Mouse (Mus musculus) neural tube, embryonic 14.5 days (tissue): ENCODE measurements around the gene Palb2. TPM values are rescaled to one million over a fixed set of nuclear protein-coding genes. Genes with fewer than 3 reads are reported as not detected.
A peak's percentile ranks its signal among the peaks of the same experiment; 100 is the strongest.

Experiments
- ATAC-seq: fragments of 200-750 bp; cut with Nextera tagmentation; 2 replicates; pipeline ENCODE4 v1.8.0; 2017; ENCODE audit warnings: low read depth, mild to moderate bottlenecking, moderate TSS enrichment, moderate library complexity
- H3K27ac ChIP-seq: fragments of 300-500 bp; sonication (generic); 2 replicates; pipeline ENCODE4 v1.5.1; 2014; ENCODE audit warnings: low read depth, mild to moderate bottlenecking, control low read depth, low read length, moderate library complexity, mixed read lengths
- H3K27me3 ChIP-seq: fragments of 300-500 bp; sonication (generic); 2 replicates; pipeline ENCODE4 v1.6.1; 2014; ENCODE audit warnings: low read length; ENCODE audit not compliant: control insufficient read depth, insufficient read depth
- H3K36me3 ChIP-seq: fragments of 300-500 bp; sonication (generic); 2 replicates; pipeline ENCODE4 v1.6.1; 2014; ENCODE audit warnings: low read length, mixed read lengths; ENCODE audit not compliant: control insufficient read depth, insufficient read depth
- H3K4me1 ChIP-seq: fragments of 300-500 bp; sonication (generic); 2 replicates; pipeline ENCODE4 v1.6.1; 2014; ENCODE audit warnings: low read length; ENCODE audit not compliant: control insufficient read depth, insufficient read depth
- H3K4me2 ChIP-seq: fragments of 300-500 bp; sonication (generic); 2 replicates; pipeline ENCODE4 v1.6.1; 2014; ENCODE audit warnings: mild to moderate bottlenecking, low read depth, low read length, control low read depth
- H3K4me3 ChIP-seq: fragments of 300-500 bp; sonication (generic); 2 replicates; pipeline ENCODE4 v1.5.1; 2014; ENCODE audit warnings: low read depth, low read length, control low read depth, mixed read lengths
- H3K9ac ChIP-seq: fragments of 300-500 bp; sonication (generic); replicated peaks from 2 replicates; pipeline ENCODE4 v1.6.1; 2014; ENCODE audit warnings: low read depth, mild to moderate bottlenecking, control low read depth, low read length, mixed read lengths
- H3K9me3 ChIP-seq: fragments of 300-500 bp; sonication (generic); 2 replicates; pipeline ENCODE4 v1.6.1; 2016; ENCODE audit warnings: low read length; ENCODE audit not compliant: control insufficient read depth
- WGBS: fragments of 180-500 bp; shearing (Covaris S2); extraction: QIAGEN DNeasy Blood & Tissue Kit; methylation state at CpG from one replicate; pipeline ENCODE4 v1.1.7; 2014; 5-methylcytosine and 5-hydroxymethylcytosine counted together
- polyA plus RNA-seq: library from polyadenylated mRNA; unstranded; fragments of >200 nt; fragmentation: Nextera tagmentation; extraction: Ambion mirVana; gene quantifications from 2 replicates; pipeline ENCODE4 v1.2.1, GENCODE M21; 2014

Gene Palb2
- polyA plus RNA-seq = 5.3 and 6.2 TPM in 2 replicates

DNA sequence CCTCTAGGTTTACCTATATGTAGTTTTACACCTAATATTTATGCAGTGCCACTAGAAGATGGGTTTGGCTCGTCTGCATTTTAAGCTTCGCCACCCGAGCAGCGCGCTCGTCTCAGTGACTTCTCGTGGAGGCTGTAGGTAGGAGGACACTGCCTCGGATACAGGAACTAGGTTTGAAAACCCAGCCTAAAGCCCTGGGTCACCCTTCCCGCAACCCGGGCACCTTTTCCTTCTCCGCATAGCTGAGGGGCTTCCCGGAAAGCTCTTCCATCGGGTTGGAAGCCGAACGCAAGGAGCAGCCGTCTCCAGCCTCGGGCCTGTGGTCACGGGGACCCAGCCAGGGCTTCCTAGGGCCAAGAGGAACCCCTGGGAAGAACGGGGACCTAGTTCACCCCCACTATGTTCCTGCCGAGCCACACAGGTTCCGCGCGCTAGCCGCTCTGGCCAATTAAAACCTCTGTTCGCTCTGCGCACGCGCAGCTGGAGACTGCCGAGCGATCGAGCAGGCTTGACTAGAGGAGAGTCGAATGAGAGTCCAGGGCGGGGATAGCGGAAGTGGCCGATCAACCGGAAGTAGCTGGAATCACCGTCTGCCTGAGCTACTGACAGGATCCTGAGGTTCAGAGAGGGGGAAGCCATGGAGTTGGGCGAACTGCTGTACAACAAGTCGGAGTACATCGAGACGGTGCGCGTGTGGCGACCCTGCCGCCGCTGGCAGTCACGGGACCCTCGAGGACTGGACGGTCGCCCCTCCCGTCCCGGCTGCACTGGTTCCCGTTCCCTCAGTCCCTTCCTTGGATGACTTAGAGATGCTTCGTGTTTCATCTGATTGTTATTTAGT is at the start of gene Palb2, which contains the start of gene Dctn5:
TSS of gene Palb2 (minus strand) at position 489 of the 841 bp plus-strand sequence.
TSS of gene Dctn5 (plus strand) at position 545 of the 841 bp plus-strand sequence.
- H3K27ac ChIP-seq = peak within 1 kb of the TSS; percentile 70
- peak; percentile 99 for ATAC-seq
- peak within 1 kb of the TSS; percentile 85 for H3K4me3 ChIP-seq
- peak within 1 kb of the TSS; percentile 92 for H3K4me2 ChIP-seq
- under 1% methylated on average over 54 of the region's 54 CpGs for WGBS
- H3K4me1 ChIP-seq = peaks cover 11% of the 10 kb centered on the region
- peak within 1 kb of the TSS; percentile 73 for H3K9ac ChIP-seq
- peaks cover 10% of the 10 kb centered on the region for H3K36me3 ChIP-seq
- no peaks in the 10 kb centered on the region for H3K9me3 ChIP-seq
- no peaks in the 10 kb centered on the region for H3K27me3 ChIP-seq

GRCm38 (mm10) chr7:122180720-122181119 is 47.9 kb upstream of the Palb2 start:
- 95% methylated on average over 7 of the region's 7 CpGs for WGBS
- Histone ChIP-seq H3K4me2 (no peak overlapping the region), H3K27me3 (no peaks in the 10 kb centered on the region)

DNA sequence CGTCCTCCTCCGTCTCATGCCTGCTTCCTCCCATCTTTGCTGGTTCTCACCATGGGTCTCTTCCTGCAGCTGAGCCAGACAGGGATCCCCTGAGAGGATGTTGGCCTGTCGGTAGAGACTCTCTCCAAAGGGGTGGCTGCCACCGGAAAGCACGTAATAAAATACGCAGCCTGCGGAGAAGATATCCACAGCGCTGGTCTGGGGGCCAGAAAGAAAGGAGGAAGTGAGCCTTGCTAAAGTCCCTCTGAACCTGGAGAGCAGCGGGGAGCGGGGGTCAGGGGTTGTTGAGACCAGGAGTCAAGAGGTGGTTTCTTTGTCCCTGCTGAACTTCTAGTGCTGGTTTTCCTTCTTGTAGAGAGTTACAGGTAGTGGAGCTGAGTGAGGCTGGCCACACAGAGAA is 38.8 kb upstream of the Palb2 start:
- no peak for ATAC-seq
- WGBS = 72% methylated on average over 10 of the region's 10 CpGs
- no peak overlapping the region for H3K9ac ChIP-seq
- no peaks in the 10 kb centered on the region for H3K9me3 ChIP-seq
- H3K36me3 ChIP-seq = no peaks in the 10 kb centered on the region
- H3K4me2 ChIP-seq = no peak overlapping the region
- no peaks in the 10 kb centered on the region for H3K4me1 ChIP-seq
- no peak overlapping the region for H3K27ac ChIP-seq
- H3K27me3 ChIP-seq = no peaks in the 10 kb centered on the region
- no peak overlapping the region for H3K4me3 ChIP-seq

More at GRCm38 (mm10) chr7:122180720-122181119, 47.9 kb upstream of the Palb2 start:
- Histone ChIP-seq H3K27ac (no peak overlapping the region), H3K9ac (no peak overlapping the region), H3K4me1 (no peaks in the 10 kb centered on the region), H3K36me3 (no peaks in the 10 kb centered on the region), H3K9me3 (no peaks in the 10 kb centered on the region), H3K4me3 (no peak overlapping the region)
- no peak for ATAC-seq

DNA sequence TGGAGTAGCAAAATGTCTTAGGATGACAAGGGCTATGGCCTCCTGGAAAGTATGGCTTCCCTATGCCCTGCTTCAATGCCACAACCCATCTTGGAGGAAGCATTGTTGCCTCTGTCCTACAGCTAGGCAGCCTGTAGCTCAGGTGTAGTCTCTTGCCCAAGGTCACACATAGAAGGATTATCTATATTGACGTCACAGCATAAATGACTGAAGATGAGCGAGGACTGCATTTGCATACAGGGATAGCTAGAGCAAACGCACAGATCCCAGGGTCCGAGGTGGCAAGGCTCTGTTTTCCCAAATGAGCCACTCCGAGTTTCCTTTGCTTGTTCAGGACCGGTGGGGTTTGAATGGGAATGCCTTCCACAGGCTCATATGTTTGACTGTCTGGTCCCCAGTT is 37.9 kb upstream of the Palb2 start:
- H3K4me3 ChIP-seq = no peak overlapping the region
- H3K4me2 ChIP-seq = no peak overlapping the region
- no peaks in the 10 kb centered on the region for H3K4me1 ChIP-seq
- ATAC-seq = no peak
- WGBS = 87% methylated on average over 6 of the region's 6 CpGs
- no peaks in the 10 kb centered on the region; the same call in 1 of the 2 replicates for H3K36me3 ChIP-seq
- H3K9ac ChIP-seq = no peak overlapping the region
- H3K27me3 ChIP-seq = no peaks in the 10 kb centered on the region
- H3K27ac ChIP-seq = no peak overlapping the region
- no peaks in the 10 kb centered on the region for H3K9me3 ChIP-seq

DNA sequence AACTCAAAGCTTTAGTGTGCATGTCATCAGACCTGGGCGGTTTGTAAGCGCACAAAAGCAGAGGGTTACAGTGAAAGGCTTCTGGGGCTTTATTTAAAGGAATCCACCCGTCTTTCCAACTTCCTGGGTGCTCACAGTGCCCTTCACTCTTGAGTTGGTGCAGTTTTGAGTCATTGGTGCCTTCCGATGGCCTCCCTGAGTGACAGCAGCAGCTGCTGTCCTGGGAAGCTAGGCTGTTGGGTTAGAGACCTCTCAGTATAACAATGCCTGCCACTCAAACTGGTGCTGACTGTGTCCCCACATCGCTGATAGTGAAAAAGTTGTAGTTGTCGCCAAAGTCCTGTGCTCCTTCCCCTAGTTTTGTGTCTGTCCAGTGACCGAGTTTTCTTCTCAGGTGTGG is 34.4 kb upstream of the Palb2 start:
- H3K4me2 ChIP-seq = no peak overlapping the region
- H3K9me3 ChIP-seq = no peaks in the 10 kb centered on the region
- H3K4me1 ChIP-seq = no peaks in the 10 kb centered on the region
- no peaks in the 10 kb centered on the region; the same call in 1 of the 2 replicates for H3K36me3 ChIP-seq
- 93% methylated on average over 7 of the region's 7 CpGs for WGBS
- H3K4me3 ChIP-seq = no peak overlapping the region
- ATAC-seq = no peak
- no peak overlapping the region for H3K27ac ChIP-seq
- no peak overlapping the region for H3K9ac ChIP-seq
- H3K27me3 ChIP-seq = no peaks in the 10 kb centered on the region

DNA sequence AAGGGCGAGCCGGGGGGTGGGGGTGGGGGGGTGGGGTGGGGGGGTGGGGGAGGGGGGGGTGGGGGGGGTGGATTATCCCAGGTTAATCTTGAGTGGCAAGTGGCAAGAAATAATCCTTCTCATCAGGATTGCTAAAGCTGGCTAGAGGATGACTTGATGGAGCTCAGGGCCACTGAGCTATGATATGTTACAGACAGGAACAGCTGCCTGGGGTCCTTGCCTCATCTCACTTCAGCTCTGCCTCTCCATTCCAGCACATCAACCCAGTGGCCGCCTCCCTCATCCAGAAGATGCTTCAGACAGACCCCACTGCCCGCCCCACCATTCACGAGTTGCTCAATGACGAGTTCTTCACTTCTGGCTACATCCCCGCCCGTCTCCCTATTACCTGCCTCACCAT is 31.0 kb upstream of the Palb2 start:
- Histone ChIP-seq H3K4me3 (no peak overlapping the region), H3K4me2 (no peak overlapping the region), H3K9me3 (no peaks in the 10 kb centered on the region), H3K4me1 (0 out of 2 replicates have a peak, but pooled peaks cover 4% of the 10 kb centered on the region), H3K9ac (no peak overlapping the region), H3K27me3 (no peaks in the 10 kb centered on the region), H3K27ac (no peak overlapping the region), H3K36me3 (no peaks in the 10 kb centered on the region; the same call in 1 of the 2 replicates)
- ATAC-seq = no peak
- WGBS = 93% methylated on average over 8 of the region's 8 CpGs

DNA sequence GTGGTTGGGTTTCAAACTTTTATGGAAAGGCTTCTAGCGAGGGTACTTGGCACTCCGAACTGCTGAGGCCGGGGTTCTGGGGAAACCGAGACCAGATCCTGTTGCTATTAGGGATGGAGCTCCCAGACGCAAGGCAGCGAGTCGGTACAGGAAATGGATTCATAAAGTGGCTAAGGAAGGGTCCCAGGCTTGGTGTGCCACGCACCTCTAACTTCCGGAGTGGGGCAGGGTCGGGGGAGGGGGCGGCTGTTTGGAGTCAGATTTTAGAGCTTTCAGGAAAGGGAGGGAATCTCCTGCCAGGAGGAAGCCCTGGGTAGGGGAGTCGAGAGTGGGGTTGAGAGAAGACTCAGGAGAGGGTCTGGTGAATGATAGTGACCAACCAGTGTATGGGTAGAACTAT is 27.3 kb upstream of the Palb2 start:
- no peak for ATAC-seq
- peaks cover 4% of the 10 kb centered on the region for H3K4me1 ChIP-seq
- H3K9me3 ChIP-seq = no peaks in the 10 kb centered on the region
- peak overlapping the region; percentile 61 for H3K4me3 ChIP-seq
- H3K9ac ChIP-seq = 0 out of 2 replicates have a peak overlapping the region, but pooled peaks have one; percentile 42
- H3K27me3 ChIP-seq = no peaks in the 10 kb centered on the region
- 1% methylated on average over 12 of the region's 12 CpGs for WGBS
- no peak overlapping the region for H3K27ac ChIP-seq
- no peaks in the 10 kb centered on the region for H3K36me3 ChIP-seq
- H3K4me2 ChIP-seq = peak overlapping the region; percentile 78; the same call in 1 of the 2 replicates

GRCm38 (mm10) chr7:122158915-122159902 is 26.4 kb upstream of the Palb2 start, which contains the start of gene Plk1:
TSS of gene Plk1 (plus strand) at chr7:122159439.
- Histone ChIP-seq H3K4me3 (peak within 1 kb of the TSS; percentile 61), H3K4me2 (peak within 1 kb of the TSS; percentile 78), H3K4me1 (peaks cover 4% of the 10 kb centered on the region), H3K9ac (peak within 1 kb of the TSS; percentile 63), H3K36me3 (no peaks in the 10 kb centered on the region), H3K9me3 (no peaks in the 10 kb centered on the region), H3K27me3 (no peaks in the 10 kb centered on the region), H3K27ac (peak within 1 kb of the TSS; percentile 4; the same call in 1 of the 2 replicates)
- WGBS = under 1% methylated on average over 63 of the region's 63 CpGs
- peak; percentile 94 for ATAC-seq
